Mouse (Mus musculus): ENCODE measurements at regions not wholly inside any gene's neighbourhood (a gene's known extent, or its start where the extent isn't known, plus 50 kb on each side); places are given as distances from the start of the nearest gene placed in this dataset.
A peak's percentile ranks its signal among the peaks of the same experiment; 100 is the strongest.

DNA sequence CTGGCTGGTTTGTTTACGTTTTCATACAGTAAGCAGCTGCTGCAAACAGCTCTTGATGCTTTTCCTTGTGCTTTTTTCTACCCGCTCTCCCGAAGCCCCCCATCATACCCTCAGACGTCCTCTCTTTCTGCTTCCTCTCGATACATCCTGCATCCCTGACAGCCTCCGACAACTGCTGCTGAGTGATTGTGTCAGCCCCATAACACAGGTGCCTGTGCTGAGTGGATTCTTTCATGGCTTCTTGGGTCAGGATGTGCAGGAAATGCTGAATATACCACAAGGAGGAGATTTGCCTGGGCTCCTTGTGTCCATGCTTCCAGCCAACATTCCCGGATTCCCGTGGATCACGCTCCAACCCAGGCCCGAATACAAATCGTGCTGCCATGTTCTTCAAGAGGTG, 98.6 kb upstream of the Pgrmc2 start:
- no peak for DNase-seq (ENCODE audit: extremely low read depth, low read depth)

DNA sequence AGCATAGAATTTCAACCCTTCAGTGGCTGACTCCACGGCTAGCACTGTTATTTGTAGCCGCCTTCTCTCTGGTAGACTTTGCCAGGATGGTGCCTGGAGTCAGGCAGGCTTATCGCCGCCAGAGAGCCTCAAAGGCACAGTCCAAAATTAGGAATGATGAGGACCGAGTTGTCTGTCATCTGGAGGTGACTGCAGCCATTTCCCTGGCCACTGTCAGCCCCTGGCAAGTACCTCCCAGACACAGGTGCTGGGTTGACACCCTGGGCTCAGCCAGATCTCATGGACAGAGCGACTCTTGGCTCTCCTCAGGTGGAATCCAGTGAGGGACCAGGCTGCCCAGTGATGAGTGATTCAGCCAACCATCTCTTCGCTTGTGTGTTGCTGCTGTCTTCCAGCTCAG, 98.1 kb upstream of the Pgrmc2 start:
- no peak for DNase-seq (ENCODE audit: extremely low read depth, low read depth)

DNA sequence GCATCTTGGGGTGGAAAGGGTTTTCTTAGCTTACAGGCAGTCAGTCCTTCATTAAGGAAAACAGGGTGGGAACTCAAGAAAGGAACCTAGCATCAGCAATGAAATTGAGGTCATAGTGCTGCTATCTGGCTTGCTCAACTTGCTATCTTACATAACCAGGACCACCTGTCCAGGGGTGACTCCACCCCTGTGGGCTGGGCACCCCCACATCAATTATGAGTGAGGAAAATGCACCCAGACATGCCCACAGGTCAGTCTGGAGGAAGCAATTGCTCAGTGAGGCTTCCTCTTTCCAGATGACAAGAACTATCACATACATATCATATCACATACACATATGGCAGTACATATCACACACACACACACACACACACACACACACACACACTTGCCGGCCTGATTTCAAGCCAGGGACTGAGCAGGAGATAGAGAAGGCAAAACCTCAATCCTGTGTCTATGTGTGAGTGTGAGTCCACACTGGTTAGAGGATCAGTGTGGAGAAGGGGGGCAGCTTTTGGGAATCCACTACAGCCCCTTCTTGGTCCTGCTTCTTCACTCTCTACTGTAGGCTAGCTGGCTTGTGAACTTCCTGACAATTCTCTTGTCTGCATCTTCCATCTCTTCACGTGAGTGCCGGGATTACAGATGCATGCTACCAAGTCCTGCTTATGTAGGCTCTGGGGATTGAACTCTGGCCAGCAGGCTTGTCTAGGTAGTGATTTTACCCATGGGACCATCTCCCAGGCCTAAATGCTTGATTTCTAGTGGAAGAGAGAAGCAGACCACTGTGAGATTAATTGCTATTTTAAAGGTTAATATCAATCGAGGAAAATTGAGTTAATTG, 96.4 kb upstream of the Pgrmc2 start:
- DNase-seq (ENCODE audit: extremely low read depth, low read depth) = no peak

DNA sequence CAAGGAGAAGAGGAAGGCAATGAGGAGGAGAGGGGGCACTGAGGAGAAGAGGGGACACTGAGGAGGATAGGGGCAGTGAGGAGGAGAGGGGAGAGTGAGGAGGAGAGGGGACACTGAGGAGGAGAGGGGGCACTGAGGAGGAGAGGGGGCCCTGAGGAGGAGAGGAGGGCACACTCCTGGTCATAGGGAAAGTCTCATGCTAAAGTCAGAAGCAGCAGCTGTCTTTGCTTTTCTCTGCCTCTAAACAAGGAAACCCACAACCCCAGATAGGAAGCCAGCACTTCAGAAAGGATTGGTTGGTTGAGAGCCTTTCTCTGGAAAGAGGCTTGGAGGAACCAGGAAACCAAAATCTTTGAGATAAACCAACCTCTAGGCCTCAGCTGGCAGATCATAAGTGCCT, 94.3 kb upstream of the Pgrmc2 start:
- no peak for DNase-seq (ENCODE audit: extremely low read depth, low read depth)

DNA sequence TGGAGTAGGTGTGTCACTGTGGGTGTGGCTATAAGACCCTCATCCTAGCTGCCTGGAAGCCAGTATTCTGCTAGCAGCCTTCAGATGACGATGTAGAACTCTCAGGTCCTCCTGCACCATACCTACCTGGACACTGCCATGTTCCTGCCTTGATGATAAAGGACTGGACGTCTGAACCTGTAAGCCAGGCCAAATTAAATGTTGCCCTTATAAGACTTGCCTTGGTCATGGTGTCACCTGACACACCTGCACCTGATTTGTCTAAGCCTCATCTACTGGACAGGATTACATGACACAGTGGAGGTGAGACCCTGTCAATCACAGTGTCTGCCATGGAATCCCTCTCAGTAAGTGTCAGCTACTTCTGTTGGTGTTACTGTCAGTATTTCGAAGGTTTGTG, 92.5 kb upstream of the Pgrmc2 start:
- no peak for DNase-seq (ENCODE audit: extremely low read depth, low read depth)

DNA sequence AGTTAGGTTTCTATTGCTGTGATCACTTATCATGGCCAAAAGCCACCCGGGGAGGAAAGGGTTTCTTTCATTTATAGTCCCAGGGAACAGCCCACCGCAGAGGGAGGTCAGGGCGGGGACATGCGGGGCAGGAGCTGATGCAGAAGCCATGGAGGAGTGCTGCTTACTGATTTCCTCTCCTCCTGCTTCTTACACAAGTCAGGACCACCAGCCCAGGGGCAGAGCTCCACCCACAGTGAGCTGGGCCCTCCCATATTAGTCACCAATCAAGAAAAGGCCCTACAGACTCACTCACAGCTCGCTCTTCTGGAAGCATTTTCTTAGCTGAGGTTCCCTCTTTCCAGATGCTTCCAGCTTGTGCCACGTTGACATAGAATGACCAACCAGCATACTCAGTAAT, 90.7 kb upstream of the Pgrmc2 start:
- no peak for DNase-seq (ENCODE audit: extremely low read depth, low read depth)

DNA sequence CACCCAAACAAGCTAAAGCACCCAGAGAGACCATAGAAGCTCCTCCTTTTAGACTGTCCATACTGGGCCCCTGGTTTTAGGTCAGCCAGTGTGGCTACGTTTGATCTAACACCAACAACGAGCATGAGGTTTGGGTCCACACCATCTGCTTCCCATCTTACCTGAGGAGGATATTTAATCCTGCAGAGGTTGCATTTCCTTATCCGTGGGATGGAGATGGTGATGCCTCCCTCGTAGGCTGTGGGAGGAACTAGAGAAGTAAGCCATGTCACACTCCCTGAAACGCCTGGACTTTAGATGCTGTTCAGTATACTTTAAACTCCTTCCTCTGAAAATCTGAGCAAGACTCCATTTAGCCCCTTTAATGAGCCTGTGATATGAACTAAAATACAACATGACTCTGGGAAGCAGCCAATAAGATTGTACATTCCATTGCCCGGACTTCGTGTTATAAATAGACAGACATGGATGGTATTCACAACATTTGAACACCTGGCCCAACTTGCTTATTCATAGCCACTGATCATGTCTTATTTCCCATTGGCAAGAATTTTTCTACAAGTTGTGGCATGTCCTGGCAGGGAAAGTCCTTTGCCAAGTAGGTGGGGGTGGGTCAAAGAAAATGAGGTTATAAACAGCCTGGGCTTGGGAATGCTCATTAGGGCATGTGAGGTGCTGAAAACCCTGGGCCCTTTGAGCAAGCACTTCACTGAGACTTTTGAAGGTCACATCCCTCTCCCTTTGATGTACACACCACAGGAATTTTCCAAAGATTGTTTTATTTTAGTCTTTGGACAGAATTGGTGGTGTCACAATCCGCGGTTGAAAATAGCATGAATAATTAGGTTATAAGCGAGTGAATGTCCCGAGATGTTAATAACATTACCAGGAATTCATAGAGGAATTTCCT, 89.7 kb upstream of the Pgrmc2 start:
- DNase-seq (ENCODE audit: extremely low read depth, low read depth) = no peak

DNA sequence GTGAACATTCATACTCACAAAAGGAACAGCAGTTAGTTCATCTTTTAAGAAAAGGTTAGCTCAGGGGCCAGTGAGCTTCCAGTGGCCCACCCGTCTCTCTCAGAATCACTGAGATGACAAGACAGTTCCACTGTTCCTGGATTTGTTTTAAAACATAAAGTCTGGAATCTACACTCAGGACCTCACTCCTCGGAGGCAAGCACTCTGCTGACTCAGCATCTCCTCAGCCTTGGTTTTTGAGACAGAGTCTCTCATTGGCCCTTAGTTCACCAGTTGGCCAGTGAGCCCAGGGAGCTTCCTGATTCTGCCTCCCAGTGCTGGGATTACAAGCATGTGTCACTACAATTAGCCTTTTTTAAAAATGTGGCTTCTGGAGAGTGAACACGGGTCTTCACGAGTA, 88.9 kb upstream of the Pgrmc2 start:
- DNase-seq (ENCODE audit: extremely low read depth, low read depth) = no peak

DNA sequence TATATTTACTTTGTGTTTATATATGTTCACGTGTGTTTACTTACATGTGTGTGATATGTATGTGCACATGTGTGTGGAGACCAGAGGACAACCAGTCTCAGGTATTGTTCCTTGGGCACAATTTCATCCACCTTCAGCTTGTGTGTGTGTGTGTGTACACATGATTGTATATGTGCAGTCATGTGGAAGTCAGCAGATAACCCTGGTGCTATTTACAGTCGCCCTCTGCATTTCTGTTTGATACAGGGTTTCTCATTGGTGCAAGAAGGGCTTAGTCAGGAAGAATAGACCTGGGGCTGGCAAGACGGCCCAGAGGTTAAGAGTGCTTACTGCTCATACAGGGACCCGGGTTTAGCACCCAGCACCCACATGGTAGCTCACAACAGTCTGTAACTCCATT, 88.5 kb upstream of the Pgrmc2 start:
- no peak for DNase-seq (ENCODE audit: extremely low read depth, low read depth)

DNA sequence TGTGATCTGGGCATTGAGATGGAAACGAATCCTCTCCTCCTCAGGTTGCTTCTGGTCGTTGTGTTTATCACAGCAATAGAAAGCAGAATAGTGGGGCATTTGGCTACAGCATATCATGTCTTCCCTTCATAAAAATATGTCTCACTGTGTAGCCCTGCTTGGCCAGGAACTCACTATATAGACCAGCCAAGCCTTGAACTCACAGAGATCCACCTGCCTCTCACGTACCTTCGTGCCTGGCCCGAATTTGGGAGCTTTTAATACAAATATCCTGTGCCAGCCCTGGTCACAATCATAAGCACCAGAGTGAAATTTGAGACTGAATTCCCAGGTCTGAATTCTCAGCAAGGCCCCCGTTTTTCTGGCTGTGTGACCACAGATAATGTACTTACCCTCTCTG, 87.7 kb upstream of the Pgrmc2 start:
- DNase-seq (ENCODE audit: extremely low read depth, low read depth) = no peak

DNA sequence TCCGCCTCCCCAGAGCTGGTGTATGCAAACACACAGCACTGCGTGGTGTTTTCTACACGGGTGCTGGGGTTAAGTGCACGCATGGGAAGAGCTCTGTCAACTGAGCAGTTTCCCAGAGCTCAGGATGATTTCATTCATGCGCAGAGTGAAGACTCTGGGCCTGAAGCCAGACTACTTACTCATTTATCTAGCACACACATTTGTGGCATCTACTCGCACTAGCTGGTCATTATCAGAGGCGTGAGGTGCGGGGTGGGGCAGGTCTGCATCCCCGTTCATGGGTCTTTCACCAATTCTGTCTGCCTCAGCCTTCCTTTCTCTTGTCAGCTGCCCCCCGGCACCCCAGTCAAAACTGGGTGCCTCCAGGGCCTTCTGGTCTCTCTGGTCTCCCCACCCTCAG, 86.6 kb upstream of the Pgrmc2 start:
- peak; percentile 71 for DNase-seq (ENCODE audit: extremely low read depth, low read depth)

DNA sequence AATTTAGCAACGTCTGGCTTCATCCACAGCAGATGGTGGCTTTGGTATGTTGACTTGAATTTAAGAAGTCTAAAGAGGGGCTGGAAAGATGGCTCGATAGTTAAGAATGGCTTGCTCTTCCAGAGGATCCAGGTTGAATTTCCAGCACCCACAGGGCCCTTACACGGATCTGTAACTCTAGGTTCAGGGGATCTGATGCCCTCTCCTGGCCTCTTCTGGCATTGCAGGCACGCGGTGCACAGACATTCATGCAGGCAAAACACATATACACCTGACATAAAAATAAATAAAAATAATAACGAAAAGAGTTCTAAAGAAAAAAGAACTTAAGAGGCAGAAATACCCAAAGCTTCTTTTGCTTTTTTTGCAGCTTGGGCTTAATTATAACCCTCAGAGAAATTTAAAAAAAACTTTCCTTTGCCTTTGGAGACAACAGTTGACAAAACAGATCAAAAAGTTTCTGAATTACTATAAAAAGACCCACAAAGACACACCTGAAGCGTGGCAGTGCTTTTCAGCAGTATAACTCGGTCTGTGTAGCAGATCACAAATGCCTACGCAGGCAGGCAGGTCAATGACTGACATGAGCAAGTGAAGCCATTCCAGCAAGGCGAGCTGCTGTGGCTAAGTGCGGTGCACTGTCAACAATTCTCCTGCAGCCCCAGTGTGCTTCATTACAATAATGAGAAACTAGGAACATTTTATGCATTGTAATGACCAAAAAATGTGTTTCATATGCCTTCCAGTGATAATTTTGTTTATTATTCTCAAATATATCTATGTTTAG, 85.5 kb upstream of the Pgrmc2 start:
- no peak for DNase-seq (ENCODE audit: extremely low read depth, low read depth)

DNA sequence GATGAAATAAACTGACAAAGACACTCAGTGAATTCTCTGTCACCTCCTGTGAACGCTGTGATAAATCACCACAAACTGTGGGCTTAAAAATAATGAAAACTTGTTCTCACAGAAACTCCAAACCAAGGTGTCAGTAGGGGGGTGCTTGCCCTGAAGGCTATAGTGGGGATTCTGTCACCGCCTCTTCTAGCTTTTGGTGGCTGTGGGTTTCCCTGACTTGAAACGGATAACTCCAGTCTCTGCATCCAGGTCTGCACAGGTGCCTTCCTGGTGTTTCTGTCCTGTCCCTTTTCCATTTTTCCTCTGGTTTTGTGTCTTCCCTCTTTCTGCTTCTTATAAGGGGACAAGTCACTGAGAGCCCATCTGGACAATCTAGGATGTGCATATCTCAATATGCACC, 84.6 kb upstream of the Pgrmc2 start:
- no peak for DNase-seq (ENCODE audit: extremely low read depth, low read depth)

DNA sequence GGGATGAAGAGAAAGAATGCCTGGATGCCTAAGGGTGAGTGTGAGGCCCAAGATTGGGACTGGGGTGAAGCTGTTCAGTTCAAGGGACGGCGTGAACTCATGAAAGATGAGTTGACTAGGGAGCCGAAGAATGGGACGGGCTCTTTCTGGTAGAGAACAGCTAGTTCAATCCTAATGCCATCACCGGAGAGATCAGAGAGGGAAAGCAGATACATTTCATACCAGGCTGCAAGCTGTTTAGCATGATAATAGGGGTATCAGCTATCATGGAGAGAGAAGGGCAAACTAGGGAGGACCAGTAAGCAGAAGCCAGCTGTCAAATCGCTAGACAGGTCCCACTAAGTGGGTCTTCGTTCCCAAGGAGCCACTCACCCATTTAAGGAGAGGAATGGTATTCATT, 81.9 kb upstream of the Pgrmc2 start:
- no peak for DNase-seq (ENCODE audit: extremely low read depth, low read depth)

DNA sequence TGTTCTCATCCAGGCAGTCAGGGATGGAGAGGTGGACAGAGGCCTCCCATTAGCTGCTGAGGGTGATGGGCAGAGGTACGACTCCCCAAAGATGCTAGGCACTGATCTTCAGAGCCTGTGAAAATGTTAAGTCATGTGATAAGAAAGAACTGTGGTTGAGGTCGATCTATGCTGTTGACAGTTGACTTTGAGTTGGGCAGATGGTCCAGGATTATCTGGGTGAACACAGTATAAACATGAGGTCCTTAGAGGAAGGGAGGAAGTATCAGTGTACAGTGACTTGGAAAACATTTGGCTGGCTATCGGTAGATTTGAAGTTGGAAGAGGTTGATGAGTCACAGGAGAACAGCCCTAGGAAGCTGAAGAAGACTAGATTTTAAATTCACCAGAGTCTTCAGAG, 80.9 kb upstream of the Pgrmc2 start:
- DNase-seq (ENCODE audit: extremely low read depth, low read depth) = peak; percentile 82

DNA sequence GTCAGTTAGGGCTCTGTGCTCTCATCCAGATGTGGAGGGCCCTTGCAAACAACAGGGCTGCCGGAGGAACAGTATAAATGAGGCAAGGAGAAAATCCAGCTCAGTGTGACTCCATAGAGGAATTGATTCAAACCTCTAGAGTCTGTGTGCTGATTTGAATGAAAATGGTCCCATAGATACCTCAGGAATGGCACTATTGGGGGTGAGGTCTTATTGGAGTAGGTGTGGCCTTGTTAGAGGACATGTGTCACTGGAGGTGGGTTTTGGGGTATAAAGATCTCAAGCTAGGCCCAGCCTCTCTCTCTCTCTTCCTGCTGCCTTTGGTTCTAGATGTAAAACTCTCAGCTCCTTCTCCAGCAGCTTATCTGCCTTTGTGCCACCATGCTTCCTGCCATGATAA, 79.7 kb upstream of the Pgrmc2 start:
- DNase-seq (ENCODE audit: extremely low read depth, low read depth) = no peak

DNA sequence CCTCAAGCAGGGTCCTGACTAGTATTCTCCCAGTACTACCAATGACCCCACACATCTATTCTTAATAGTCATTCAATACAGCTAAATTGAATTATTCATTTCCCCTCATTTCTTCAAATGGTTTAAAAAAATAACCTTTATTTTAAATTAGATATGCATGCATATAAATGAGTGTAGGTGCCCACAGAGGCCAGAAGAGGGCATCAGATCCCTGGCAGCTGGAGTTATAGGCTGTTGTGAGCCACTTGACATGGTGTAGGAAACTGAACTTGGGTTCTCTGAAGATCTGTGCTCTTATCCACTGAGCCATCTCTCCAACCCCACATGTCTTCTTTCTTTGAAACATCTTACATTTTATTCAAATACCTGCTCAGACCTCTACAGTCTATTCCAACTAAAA, 77.8 kb upstream of the Pgrmc2 start:
- DNase-seq (ENCODE audit: extremely low read depth, low read depth) = no peak

DNA sequence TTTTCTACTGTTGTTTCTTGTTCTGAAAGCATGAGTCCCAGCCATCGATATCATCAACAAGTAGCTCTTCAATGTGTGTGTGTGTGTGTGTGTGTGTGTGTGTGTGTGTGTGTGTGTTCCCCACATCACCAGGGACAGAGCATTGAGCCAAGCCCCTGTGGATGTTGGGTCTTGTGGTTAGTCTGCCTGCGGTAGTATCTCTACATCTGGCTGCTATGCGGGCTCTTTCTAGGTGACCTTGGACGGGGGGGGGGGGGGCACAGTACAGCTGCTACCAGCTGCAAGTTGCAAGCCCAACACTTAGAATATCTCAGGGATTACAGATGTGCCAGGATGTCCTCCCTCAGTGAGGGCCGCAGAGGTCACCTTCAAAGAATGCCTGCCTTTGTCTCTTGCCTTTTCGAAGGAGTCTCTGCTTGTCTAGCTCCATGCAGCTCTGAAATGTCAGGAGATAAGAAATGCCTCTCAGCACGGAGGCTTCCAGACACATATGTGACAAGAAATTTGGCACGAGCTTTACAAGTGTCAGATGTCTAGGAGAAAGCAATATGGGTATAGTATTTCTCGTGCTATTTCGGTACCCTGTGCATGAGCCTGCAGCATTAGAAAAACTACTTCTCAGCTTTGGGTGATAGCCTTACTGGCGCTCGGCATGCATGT, 75.6 kb upstream of the Pgrmc2 start:
- no peak for DNase-seq (ENCODE audit: extremely low read depth, low read depth)

DNA sequence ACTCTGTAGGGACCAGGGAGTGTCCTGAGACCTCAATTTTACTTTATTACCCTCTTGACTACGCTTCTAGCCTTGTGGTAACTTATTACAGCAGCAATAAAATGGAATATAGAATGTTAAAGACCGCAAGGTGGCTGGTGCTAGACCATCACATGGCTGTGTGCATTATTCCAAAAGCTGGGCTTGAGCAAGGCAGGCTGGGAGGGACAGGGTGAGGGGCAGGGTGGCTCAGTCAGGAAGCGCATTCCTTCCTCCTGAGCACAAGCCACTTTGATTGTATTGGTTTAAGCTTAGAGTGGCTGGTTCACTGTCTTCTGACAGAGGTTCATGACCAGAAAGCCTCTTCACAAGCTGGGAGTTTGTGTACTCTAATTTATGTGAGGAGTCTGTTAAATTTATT, 74.6 kb upstream of the Pgrmc2 start:
- DNase-seq (ENCODE audit: extremely low read depth, low read depth) = no peak

DNA sequence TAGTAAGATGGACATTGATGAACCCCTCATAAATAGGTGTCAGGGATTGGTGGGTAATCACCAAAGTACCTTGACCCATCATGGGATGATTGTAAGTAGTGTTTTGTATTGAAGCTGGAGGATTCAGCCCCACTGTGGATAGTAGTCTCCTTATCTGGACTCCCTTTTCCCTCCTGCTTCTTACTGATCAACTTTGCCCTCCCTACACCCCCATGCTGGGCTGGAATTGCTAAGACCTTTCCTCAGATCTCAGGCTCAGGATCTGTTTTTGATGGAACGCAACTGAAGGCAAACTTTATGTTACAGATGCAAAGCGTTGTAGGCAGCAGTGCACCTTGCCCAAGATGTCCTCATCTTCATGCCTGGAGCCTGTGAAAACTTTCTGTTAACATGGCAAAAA, 73.7 kb upstream of the Pgrmc2 start:
- DNase-seq (ENCODE audit: extremely low read depth, low read depth) = no peak

DNA sequence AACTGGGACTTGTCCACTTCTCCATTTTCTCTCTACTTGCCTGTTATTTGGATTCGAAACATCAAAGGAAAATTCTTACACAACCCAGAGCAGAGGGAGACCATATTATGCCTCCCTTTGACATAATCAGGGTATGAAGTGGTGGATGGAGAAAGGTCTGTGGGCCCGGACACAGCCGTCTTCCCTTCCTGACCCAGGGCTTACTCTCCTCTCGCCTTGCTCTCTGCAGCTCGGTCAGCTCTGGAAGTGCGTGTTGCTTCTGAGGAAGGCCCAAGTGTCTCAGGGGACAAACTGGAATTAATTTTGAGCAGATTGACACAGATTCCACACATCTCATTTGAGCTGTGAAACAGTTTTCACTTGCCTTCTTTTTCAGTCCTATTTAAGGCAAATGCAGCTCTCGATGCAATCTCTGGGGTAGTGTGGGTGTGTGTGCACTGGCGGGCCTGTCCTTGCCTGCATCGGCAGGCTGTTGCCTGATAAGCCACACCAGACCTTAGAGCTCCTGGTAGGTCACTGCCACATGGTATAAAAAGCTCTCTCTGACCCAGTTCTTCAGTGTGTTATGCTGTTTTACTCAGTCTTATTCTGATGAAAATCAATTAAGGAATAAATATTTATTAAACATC, 72.4 kb upstream of the Pgrmc2 start:
- DNase-seq (ENCODE audit: extremely low read depth, low read depth) = no peak

All from MEL-GATA-1-ER (cell line).